Mouse (Mus musculus) liver, embryonic 14 days (tissue): Measurements from ENCODE around the gene Gjb5. TPM values are rescaled to one million over a fixed set of nuclear protein-coding genes. Genes with fewer than 3 reads are reported as not detected.

Experiments
- polyA plus RNA-seq: library from polyadenylated mRNA; depleted of rRNA; stranded (reverse); fragments of >200 nt; gene quantifications from 2 replicates; pipeline ENCODE4 v1.2.3, GENCODE M21; 2012; rRNA removed

The Gjb5 gene
- polyA plus RNA-seq = 0.02 and 0.07 TPM in 2 replicates

GRCm38 (mm10) chr4:127358018-127358417 lies at the start of gene Gjb5:
Gene Gjb5 (minus strand): TSS chr4:127358181.

GRCm38 (mm10) chr4:127353951-127354438 lies 4.0 kb downstream of the Gjb5 start, which contains the start of gene Gjb4:
Gene Gjb4 (minus strand): TSS chr4:127354081.

GRCm38 (mm10) chr4:127330181-127331100 lies 27.5 kb downstream of the Gjb5 start, which contains the start of gene Gjb3:
Gene Gjb3 (minus strand): TSS chr4:127330844.

GRCm38 (mm10) chr4:127313861-127314260 lies 44.1 kb downstream of the Gjb5 start, which contains the start of gene Gja4:
Gene Gja4 (minus strand): TSS chr4:127314039.

Other genes with a start within 250 kb of the Gjb5 start
- gene Tmem35b, start 234.5 kb downstream of the Gjb5 start, polyA plus RNA-seq = 2.9 and 3.4 TPM in 2 replicates
- 0.18 and 0.22 TPM in 2 replicates for gene Dlgap3, start 189.0 kb downstream of the Gjb5 start, polyA plus RNA-seq
- 13.5 and 14.2 TPM in 2 replicates for gene Smim12, start 114.4 kb downstream of the Gjb5 start, polyA plus RNA-seq
- 2.1 and 2.7 TPM in 2 replicates for gene Gja4, start 44.1 kb downstream of the Gjb5 start, polyA plus RNA-seq
- gene Gjb3, start 27.3 kb downstream of the Gjb5 start, polyA plus RNA-seq = 0.06 and 0.07 TPM in 2 replicates
- gene Gjb4, start 4.1 kb downstream of the Gjb5 start, polyA plus RNA-seq = not detected in 2 replicates